Mouse (Mus musculus) regulatory T cell (primary cell): ENCODE measurements around the gene Tfpi2.

Experiments used
- in situ Hi-C: fragments of 300-600 bp; cut with MboI, MseI; formaldehyde crosslinking; loops from one replicate; pipeline ENCODE4 v1.15.1; 2025; ENCODE audit warnings: high pct_unique_total_duplicates

Tfpi2 gene

GRCm38 (mm10) chr6:3988750-3989149, at the start of gene Tfpi2:
Gene Tfpi2 (minus strand): TSS chr6:3988919.
- in situ Hi-C loops, result no loop called here

GRCm38 (mm10) chr6:4030956-4031355, 42.2 kb upstream of the Tfpi2 start:
- in situ Hi-C loops, result no loop called here

- in situ Hi-C loops, result no loop called here
Observed at GRCm38 (mm10) chr6:4026367-4026766, 37.6 kb upstream of the Tfpi2 start.

GRCm38 (mm10) chr6:4022645-4023044, 33.9 kb upstream of the Tfpi2 start:
- in situ Hi-C loops, result no loop called here

GRCm38 (mm10) chr6:4009548-4009947, 20.8 kb upstream of the Tfpi2 start:
- in situ Hi-C loops, result no loop called here

GRCm38 (mm10) chr6:4008501-4009040, 19.9 kb upstream of the Tfpi2 start:
- in situ Hi-C loops, result no loop called here

GRCm38 (mm10) chr6:4004808-4005207, 16.1 kb upstream of the Tfpi2 start:
- in situ Hi-C loops, result no loop called here

GRCm38 (mm10) chr6:4003890-4004306, 15.2 kb upstream of the Tfpi2 start, which contains the start of gene Gng11:
Gene Gng11 (plus strand): TSS chr6:4003904.
- in situ Hi-C loops, result no loop called here

- in situ Hi-C loops, result no loop called here
Observed at GRCm38 (mm10) chr6:4003445-4003844, 14.7 kb upstream of the Tfpi2 start.

- in situ Hi-C loops, result no loop called here
Observed at GRCm38 (mm10) chr6:4000716-4001115, 12.0 kb upstream of the Tfpi2 start.

GRCm38 (mm10) chr6:3999296-3999695, 10.6 kb upstream of the Tfpi2 start:
- in situ Hi-C loops, result no loop called here

GRCm38 (mm10) chr6:3998089-3998488, 9.4 kb upstream of the Tfpi2 start:
- in situ Hi-C loops, result no loop called here

GRCm38 (mm10) chr6:3993492-3993891, 4.8 kb upstream of the Tfpi2 start, which contains the start of gene Gngt1:
Gene Gngt1 (plus strand): TSS chr6:3993792.
- in situ Hi-C loops, result no loop called here

GRCm38 (mm10) chr6:3982661-3983284, 5.9 kb downstream of the Tfpi2 start:
- in situ Hi-C loops, result no loop called here

- in situ Hi-C loops, result no loop called here
Observed at GRCm38 (mm10) chr6:3973679-3974078, 15.0 kb downstream of the Tfpi2 start.

GRCm38 (mm10) chr6:3967676-3968626, 20.8 kb downstream of the Tfpi2 start:
- in situ Hi-C loops, result no loop called here

GRCm38 (mm10) chr6:3954969-3955368, 33.8 kb downstream of the Tfpi2 start:
- in situ Hi-C loops, result no loop called here

GRCm38 (mm10) chr6:3936140-3936714, 52.5 kb downstream of the Tfpi2 start:
- in situ Hi-C loops, result no loop called here

- in situ Hi-C loops, result no loop called here
Observed at GRCm38 (mm10) chr6:3935606-3936005, 53.1 kb downstream of the Tfpi2 start.

- in situ Hi-C loops, result no loop called here
Observed at GRCm38 (mm10) chr6:3935048-3935447, 53.7 kb downstream of the Tfpi2 start.

- in situ Hi-C loops, result no loop called here
Observed at GRCm38 (mm10) chr6:3926140-3926539, 62.6 kb downstream of the Tfpi2 start.

- in situ Hi-C loops, result no loop called here
Observed at GRCm38 (mm10) chr6:3922870-3923269, 65.8 kb downstream of the Tfpi2 start.
